Comparison of ENCODE assay signal across 25 mouse cellular contexts in the genomic region with DNA sequence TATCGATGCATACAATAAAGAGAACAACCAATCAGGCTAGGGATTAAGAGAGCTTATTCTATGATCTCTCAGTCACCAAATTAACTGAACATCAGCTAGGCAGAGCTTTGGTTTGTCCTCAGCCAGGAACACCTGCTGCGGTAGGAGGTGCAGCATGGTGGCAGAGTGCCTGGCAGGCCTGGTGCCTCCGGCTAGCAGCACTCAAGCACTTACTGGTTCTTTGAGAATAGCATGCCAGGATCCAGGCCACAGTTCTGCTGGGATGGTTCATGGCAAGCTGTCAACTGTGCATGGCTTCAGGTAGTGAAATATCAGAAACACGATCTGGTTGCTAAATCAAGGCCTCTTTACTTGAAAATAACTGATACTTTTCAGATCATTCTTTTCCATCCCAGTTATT. TPM values are rescaled to one million over a fixed set of nuclear protein-coding genes. Genes with fewer than 3 reads are reported as not detected.
DNase-seq lines count a peak whose midpoint lies in the region; ATAC-seq and TF ChIP-seq lines count a peak whose summit lies in the region.
"Had no signal": no experiment of that assay in that cellular context is flagged by ENCODE, and none has a peak within 500 bp of the region (broad histone marks: within the 10 kb centered on the region; RNA-seq: fewer than 3 reads in every experiment).

No protein-coding gene starts in this region.

- TF ChIP-seq CTCF in liver, adult 2 months (IDR thresholded peaks at IDR 0.05; ENCODE audit: low read depth, low read length) = no peak

- no peak for TF ChIP-seq POLR2A in liver, adult 2 months (IDR thresholded peaks at IDR 0.05; ENCODE audit: extremely low read depth, insufficient read depth, low read length)

- peak; percentile 51 for DNase-seq in adrenal gland, postnatal 10 days
- DNase-seq in adrenal gland, adult 18-20 months (ENCODE audit: low spot score in 2 of 2) = no peak
- DNase-seq in liver, adult 2 months (ENCODE audit: extremely low read depth, low read depth, low spot score) = peak; percentile 77
- DNase-seq in cerebellum, adult 9-10 months = peak; percentile 75
- DNase-seq in gonadal fat pad, adult 2 months (ENCODE audit: low read depth) = peak; percentile 92
- DNase-seq: embryo, embryonic 11 days; heart, adult 18-20 months; heart, postnatal 36 days; kidney, postnatal 10 days; lung, embryonic 14.5 days; lung, postnatal 36 days; right cerebral cortex, adult 18-20 months; thymus, postnatal 25 days had no signal

- no peaks in the 10 kb centered on the region for H3K9me3 ChIP-seq in liver, embryonic 12.5 days (replicated peaks)
- H3K9me3 ChIP-seq: forebrain, embryonic 10.5 days; heart, embryonic 13.5 days; limb, embryonic 10.5 days had no signal

- 46% methylated on average over 4 of the region's 4 CpGs for WGBS in liver, adult 2 months
- 82% methylated on average over 4 of the region's 4 CpGs for WGBS in liver, embryonic 12.5 days (ENCODE audit: insufficient replicate concordance)

- no peak overlapping the region for H3K9ac ChIP-seq in liver, adult 2 months (ENCODE audit: low read depth, low read length)
- H3K9ac ChIP-seq in liver, embryonic 12.5 days = no peak overlapping the region
- H3K9ac ChIP-seq: heart, embryonic 13.5 days; lung, embryonic 14.5 days had no signal

- no peak for ATAC-seq in liver, embryonic 12.5 days
- ATAC-seq in erythroid progenitor cell, adult 5-6 weeks (replicated peaks; ENCODE audit: low FRiP score, poor library complexity, severe bottlenecking) = no peak
- ATAC-seq in activated CD4-positive, CD25-positive, alpha-beta regulatory T cell, adult 4 months = no peak
- ATAC-seq: CD4-positive, CD25-positive, alpha-beta regulatory T cell, adult 4 months; hindbrain, embryonic 16.5 days; intestine, postnatal 0 days; Patski had no signal

- no peaks in the 10 kb centered on the region for H3K79me2 ChIP-seq in liver, adult 2 months (ENCODE audit: control insufficient read depth, insufficient read depth, low read length)

- no peaks in the 10 kb centered on the region for H3K36me3 ChIP-seq in liver, adult 2 months (ENCODE audit: control insufficient read depth, insufficient read depth, low read length)
- H3K36me3 ChIP-seq in liver, embryonic 12.5 days = no peaks in the 10 kb centered on the region
- H3K36me3 ChIP-seq: forebrain, embryonic 10.5 days; heart, embryonic 13.5 days; limb, embryonic 10.5 days had no signal

- no peak overlapping the region for H3K27ac ChIP-seq in liver, adult 2 months (replicated peaks; ENCODE audit: insufficient read depth, low read depth, low read length)
- no peak overlapping the region for H3K27ac ChIP-seq in liver, embryonic 12.5 days
- H3K27ac ChIP-seq: forebrain, embryonic 10.5 days; heart, embryonic 13.5 days; layer of hippocampus, adult 2 months; limb, embryonic 10.5 days had no signal

- H3K4me3 ChIP-seq in liver, adult 2 months (ENCODE audit: insufficient read depth, low read depth, low read length) = no peak overlapping the region
- no peak overlapping the region for H3K4me3 ChIP-seq in liver, embryonic 12.5 days
- H3K4me3 ChIP-seq: forebrain, embryonic 10.5 days; heart, embryonic 13.5 days; layer of hippocampus, adult 2 months; limb, embryonic 10.5 days had no signal

- H3K4me2 ChIP-seq in liver, embryonic 12.5 days = no peak overlapping the region
- H3K4me2 ChIP-seq: heart, embryonic 13.5 days; liver, embryonic 11.5 days; lung, embryonic 14.5 days had no signal

- H3K4me1 ChIP-seq in liver, adult 2 months (ENCODE audit: control insufficient read depth, insufficient read depth, low read length) = peaks cover 13% of the 10 kb centered on the region
- H3K4me1 ChIP-seq in liver, embryonic 12.5 days = no peaks in the 10 kb centered on the region
- H3K4me1 ChIP-seq: forebrain, embryonic 10.5 days; heart, embryonic 13.5 days; limb, embryonic 10.5 days had no signal

- no peaks in the 10 kb centered on the region for H3K27me3 ChIP-seq in liver, adult 2 months (ENCODE audit: control insufficient read depth, insufficient read depth, low read length)
- H3K27me3 ChIP-seq in liver, embryonic 12.5 days (replicated peaks) = no peaks in the 10 kb centered on the region; the same call in 1 of the 2 replicates
- H3K27me3 ChIP-seq: heart, embryonic 13.5 days had no signal

RNA-seq across cellular contexts. Expression of gene Lrrc9, which starts 26.1 kb away (rescaled TPM):
- 1 to 10 TPM; 2.1 to 3.2 TPM for total RNA-seq in adrenal gland, postnatal 10 days (2021)
- 1 to 10 TPM; 1.4 to 4.1 TPM for total RNA-seq in adrenal gland, adult 18-20 months (2021)
- total RNA-seq in liver, adult 2 months (2014; rRNA removed) = under 0.01 TPM in 1 of 2 replicates, not detected in the other
- polyA plus RNA-seq in liver, adult 2 months (2012; rRNA removed) = not detected in 2 replicates
- polyA plus RNA-seq in liver, embryonic 12.5 days (2016; fragmentation: Nextera tagmentation; extraction: Ambion mirVana) = 0.22 and 0.30 TPM in 2 replicates
- 2.9 and 3.3 TPM in 2 replicates for polyA plus RNA-seq in gonadal fat pad, adult 2 months (2012; rRNA removed)
- total RNA-seq in erythroid progenitor cell, adult 5-6 weeks (2015; ENCODE audit: low replicate concordance) = not detected in 2 replicates
- not detected in 2 replicates for total RNA-seq in erythroid progenitor cell, adult 5-6 weeks (2017; ENCODE audit: low replicate concordance)
- polyA plus RNA-seq in activated CD4-positive, CD25-positive, alpha-beta regulatory T cell, adult 4 months (2017; shearing (Covaris generic)) = not detected
- polyA plus RNA-seq: Patski had no signal

RNA-seq across cellular contexts. Expression of gene Rtn1, which starts 58.9 kb away (rescaled TPM):
- 10 to 100 TPM; 29.8 to 52.9 TPM for total RNA-seq in adrenal gland, postnatal 10 days (2021)
- total RNA-seq in adrenal gland, adult 18-20 months (2021) = 10 to 100 TPM; 23.1 to 29.8 TPM
- total RNA-seq in liver, adult 2 months (2014; rRNA removed) = 0.46 and 0.47 TPM in 2 replicates
- 0.76 and 1.4 TPM in 2 replicates for polyA plus RNA-seq in liver, adult 2 months (2012; rRNA removed)
- 1.2 TPM in 2 replicates for polyA plus RNA-seq in liver, embryonic 12.5 days (2016; fragmentation: Nextera tagmentation; extraction: Ambion mirVana)
- polyA plus RNA-seq in gonadal fat pad, adult 2 months (2012; rRNA removed) = 1.4 and 1.9 TPM in 2 replicates
- total RNA-seq in erythroid progenitor cell, adult 5-6 weeks (2015; ENCODE audit: low replicate concordance) = 1.3 TPM in 1 of 2 replicates, not detected in the other
- total RNA-seq in erythroid progenitor cell, adult 5-6 weeks (2017; ENCODE audit: low replicate concordance) = not detected in 2 replicates
- under 1 TPM in 1 of 2 experiments, not detected in 1; 0.12 TPM for polyA plus RNA-seq in activated CD4-positive, CD25-positive, alpha-beta regulatory T cell, adult 4 months (2017; shearing (Covaris generic))
- polyA plus RNA-seq: CD4-positive, CD25-positive, alpha-beta regulatory T cell, adult 4 months had no signal

Comparison
In these comparisons a context has a peak if more than half of its experiments do, and no peak if none do; other contexts are left out.
1. DNase-seq: peak in adrenal gland, postnatal 10 days (single experiment), liver, adult 2 months (single experiment), cerebellum, adult 9-10 months (single experiment) and gonadal fat pad, adult 2 months (single experiment); none in adrenal gland, adult 18-20 months (0 of 2).
2. RNA of gene Rtn1, which starts 58.9 kb away (total RNA-seq): 29.8 to 52.9 TPM in adrenal gland, postnatal 10 days and 23.1 to 29.8 TPM in adrenal gland, adult 18-20 months; 1.3 TPM in erythroid progenitor cell, adult 5-6 weeks and 0.46 to 0.47 TPM in liver, adult 2 months; every median in the first group is over 10 times any median in the second.